Mouse (Mus musculus) E14TG2a.4 (cell line): ENCODE data around the gene Rpa1.
A peak's percentile ranks its signal among the peaks of the same experiment; 100 is the strongest.

Experiments
- H3K27me3 ChIP-seq: 2 replicates; pipeline ENCODE4 v1.6.1; 2014; ENCODE audit warnings: low read length, control low read depth; ENCODE audit not compliant: insufficient read depth
- H3K36me3 ChIP-seq: 2 replicates; pipeline ENCODE4 v1.6.1; 2014; ENCODE audit warnings: low read length, control low read depth; ENCODE audit not compliant: insufficient read depth
- H3K4me1 ChIP-seq: replicated peaks from 2 replicates; pipeline ENCODE4 v1.6.1; 2014; ENCODE audit warnings: low read depth, low read length, control low read depth
- H3K4me3 ChIP-seq: replicated peaks from 2 replicates; pipeline ENCODE4 v1.5.1; 2014; ENCODE audit warnings: mild to moderate bottlenecking, low read length
- H3K9me3 ChIP-seq: 2 replicates; pipeline ENCODE4 v1.6.1; 2014; ENCODE audit warnings: low read length, control low read depth
- CTCF ChIP-seq: conservative IDR thresholded peaks from 2 replicates; pipeline ENCODE4 v1.5.1; 2014; ENCODE audit warnings: low read length
- NANOG ChIP-seq: IDR thresholded peaks from 2 replicates; pipeline ENCODE4 v1.6.1; 2014; ENCODE audit warnings: borderline replicate concordance, low read length, mixed read lengths
- POU5F1 ChIP-seq: IDR thresholded peaks from 2 replicates; pipeline ENCODE4 v1.6.1; 2014; ENCODE audit warnings: low read length, borderline replicate concordance

Rpa1 gene

GRCm38 (mm10) chr11:75294862-75295261 is 53.3 kb downstream of the Rpa1 start:
- Histone ChIP-seq H3K27me3 (peaks cover 45% of the 10 kb centered on the region), H3K4me1 (peaks cover 40% of the 10 kb centered on the region), H3K36me3 (peaks cover 16% of the 10 kb centered on the region), H3K4me3 (no peak overlapping the region), H3K9me3 (no peaks in the 10 kb centered on the region)
- no peak for TF ChIP-seq NANOG
- no peak for TF ChIP-seq CTCF
- TF ChIP-seq POU5F1 = no peak

- Histone ChIP-seq H3K4me3 (peak overlapping the region; percentile 50), H3K4me1 (peaks cover 40% of the 10 kb centered on the region), H3K36me3 (peaks cover 7% of the 10 kb centered on the region), H3K27me3 (peaks cover 50% of the 10 kb centered on the region), H3K9me3 (no peaks in the 10 kb centered on the region)
- TF ChIP-seq CTCF (no peak), NANOG (no peak), POU5F1 (no peak)
Observed at GRCm38 (mm10) chr11:75293852-75294361, 54.2 kb downstream of the Rpa1 start.

- peaks cover 56% of the 10 kb centered on the region for H3K27me3 ChIP-seq
- TF ChIP-seq NANOG (no peak), POU5F1 (no peak), CTCF (no peak)
- no peaks in the 10 kb centered on the region for H3K36me3 ChIP-seq
- peaks cover 50% of the 10 kb centered on the region for H3K4me1 ChIP-seq
- H3K9me3 ChIP-seq = no peaks in the 10 kb centered on the region
- peak overlapping the region; percentile 48 for H3K4me3 ChIP-seq
Observed at GRCm38 (mm10) chr11:75292281-75292680, 55.8 kb downstream of the Rpa1 start.

- Histone ChIP-seq H3K27me3 (peaks cover 56% of the 10 kb centered on the region), H3K4me1 (peaks cover 57% of the 10 kb centered on the region)
- TF ChIP-seq NANOG (no peak), CTCF (no peak), POU5F1 (no peak)
Observed at GRCm38 (mm10) chr11:75291389-75292215, 56.5 kb downstream of the Rpa1 start.

GRCm38 (mm10) chr11:75290566-75291271 is 57.4 kb downstream of the Rpa1 start:
- H3K27me3 ChIP-seq = peaks cover 56% of the 10 kb centered on the region
- H3K4me3 ChIP-seq = 0 out of 2 replicates have a peak overlapping the region, but pooled peaks have one; percentile 48
- H3K36me3 ChIP-seq = no peaks in the 10 kb centered on the region
- H3K4me1 ChIP-seq = peaks cover 64% of the 10 kb centered on the region
- H3K9me3 ChIP-seq = no peaks in the 10 kb centered on the region
- no peak for TF ChIP-seq NANOG
- TF ChIP-seq CTCF = peak; percentile 94

More at GRCm38 (mm10) chr11:75291389-75292215, 56.5 kb downstream of the Rpa1 start:
- no peaks in the 10 kb centered on the region for H3K36me3 ChIP-seq
- no peaks in the 10 kb centered on the region for H3K9me3 ChIP-seq
- peak overlapping the region; percentile 48 for H3K4me3 ChIP-seq

- H3K4me3 ChIP-seq = no peak overlapping the region
- peaks cover 55% of the 10 kb centered on the region for H3K4me1 ChIP-seq
- H3K27me3 ChIP-seq = peaks cover 50% of the 10 kb centered on the region
- TF ChIP-seq CTCF = no peak
- TF ChIP-seq NANOG = no peak
- no peak for TF ChIP-seq POU5F1
- no peaks in the 10 kb centered on the region for H3K9me3 ChIP-seq
- H3K36me3 ChIP-seq = no peaks in the 10 kb centered on the region
Observed at GRCm38 (mm10) chr11:75289120-75289519, 59.0 kb downstream of the Rpa1 start.

GRCm38 (mm10) chr11:75288517-75288916 is 59.6 kb downstream of the Rpa1 start:
- Histone ChIP-seq H3K4me1 (peaks cover 49% of the 10 kb centered on the region), H3K9me3 (no peaks in the 10 kb centered on the region), H3K27me3 (peaks cover 45% of the 10 kb centered on the region), H3K36me3 (no peaks in the 10 kb centered on the region), H3K4me3 (no peak overlapping the region)
- TF ChIP-seq POU5F1 (no peak), CTCF (no peak), NANOG (no peak)

GRCm38 (mm10) chr11:75287940-75288339 is 60.2 kb downstream of the Rpa1 start:
- TF ChIP-seq NANOG (no peak), POU5F1 (no peak), CTCF (no peak)
- Histone ChIP-seq H3K9me3 (no peaks in the 10 kb centered on the region), H3K4me3 (no peak overlapping the region), H3K36me3 (no peaks in the 10 kb centered on the region), H3K27me3 (peaks cover 41% of the 10 kb centered on the region), H3K4me1 (peaks cover 49% of the 10 kb centered on the region)
